Mouse (Mus musculus) lung, postnatal 0 days (tissue): ENCODE measurements around the gene Helq. TPM values are rescaled to one million over a fixed set of nuclear protein-coding genes. Genes with fewer than 3 reads are reported as not detected.

ENCODE experiments used
- ATAC-seq: fragments of 200-750 bp; cut with Nextera tagmentation; 2 replicates; pipeline ENCODE4 v1.8.0; 2017; ENCODE audit warnings: moderate library complexity
- DNase-seq: peaks from one replicate; pipeline ENCODE4 v3.0.0-alpha.2; 2016; ENCODE audit warnings: low spot score
- H3K27ac ChIP-seq: fragments of 300-500 bp; sonication (generic); 2 replicates; pipeline ENCODE4 v1.5.1; 2014; ENCODE audit warnings: antibody characterized with exemption, mild to moderate bottlenecking, low read length, mixed read lengths
- H3K27me3 ChIP-seq: fragments of 300-500 bp; sonication (generic); replicated peaks from 2 replicates; pipeline ENCODE4 v1.6.1; 2014; ENCODE audit warnings: low read length, mixed read lengths; ENCODE audit not compliant: insufficient read depth
- H3K36me3 ChIP-seq: fragments of 300-500 bp; sonication (generic); 2 replicates; pipeline ENCODE4 v1.6.1; 2014; ENCODE audit warnings: low read length, mixed read lengths; ENCODE audit not compliant: insufficient read depth
- H3K4me1 ChIP-seq: fragments of 300-500 bp; sonication (generic); 2 replicates; pipeline ENCODE4 v1.6.1; 2014; ENCODE audit warnings: antibody characterized with exemption, low read depth, low read length, mixed read lengths; ENCODE audit not compliant: insufficient read depth
- H3K4me2 ChIP-seq: fragments of 300-500 bp; sonication (generic); replicated peaks from 2 replicates; pipeline ENCODE4 v1.6.1; 2014; ENCODE audit warnings: low read depth, mild to moderate bottlenecking, low read length, moderate library complexity, mixed read lengths
- H3K4me3 ChIP-seq: fragments of 300-500 bp; sonication (generic); 2 replicates; pipeline ENCODE4 v1.5.1; 2014; ENCODE audit warnings: low read depth, low read length
- H3K9ac ChIP-seq: fragments of 300-500 bp; sonication (generic); replicated peaks from 2 replicates; pipeline ENCODE4 v1.6.1; 2014; ENCODE audit warnings: low read depth, mild to moderate bottlenecking
- H3K9me3 ChIP-seq: fragments of 300-500 bp; sonication (generic); 2 replicates; pipeline ENCODE4 v1.6.1; 2016; ENCODE audit warnings: low read length, mixed read lengths
- CTCF ChIP-seq: IDR thresholded peaks from 2 replicates; pipeline ENCODE4 v1.5.1; 2016; ENCODE audit warnings: antibody characterized with exemption, mild to moderate bottlenecking
- EP300 ChIP-seq: IDR thresholded peaks from 2 replicates; pipeline ENCODE4 v1.6.1; 2016; ENCODE audit warnings: antibody characterized with exemption, mild to moderate bottlenecking, control low read depth
- WGBS: fragments of 180-500 bp; shearing (Covaris S2); extraction: QIAGEN DNeasy Blood & Tissue Kit; methylation state at CpG from one replicate; pipeline ENCODE4 v1.1.7; 2014; 5-methylcytosine and 5-hydroxymethylcytosine counted together
- polyA plus RNA-seq: library from polyadenylated mRNA; unstranded; fragments of >200 nt; fragmentation: Nextera tagmentation; extraction: Ambion mirVana; gene quantifications from 2 replicates; pipeline ENCODE4 v1.2.1, GENCODE M21; 2015

Helq gene
- polyA plus RNA-seq, 1 experiment from 2014 or later: 6.8 TPM

- no peak overlapping the region for H3K4me3 ChIP-seq
- DNase-seq (no peak), ATAC-seq (no peak)
- H3K4me2 ChIP-seq: no peak overlapping the region
- H3K9me3 ChIP-seq: no peaks in the 10 kb centered on the region
- H3K36me3 ChIP-seq: no peaks in the 10 kb centered on the region
- H3K27me3 ChIP-seq: no peaks in the 10 kb centered on the region
- TF ChIP-seq EP300 (no peak), CTCF (no peak)
- WGBS: 84% methylated on average over 7 of the region's 7 CpGs
- no peaks in the 10 kb centered on the region for H3K4me1 ChIP-seq
- H3K9ac ChIP-seq: no peak overlapping the region
- no peak overlapping the region for H3K27ac ChIP-seq
Measured at GRCm38 (mm10) chr5:100792261-100792660, 6.1 kb downstream of the Helq start.

GRCm38 (mm10) chr5:100787527-100787926 is 10.9 kb downstream of the Helq start:
- WGBS: 90% methylated on average over 9 of the region's 9 CpGs
- no peak for DNase-seq

DNA sequence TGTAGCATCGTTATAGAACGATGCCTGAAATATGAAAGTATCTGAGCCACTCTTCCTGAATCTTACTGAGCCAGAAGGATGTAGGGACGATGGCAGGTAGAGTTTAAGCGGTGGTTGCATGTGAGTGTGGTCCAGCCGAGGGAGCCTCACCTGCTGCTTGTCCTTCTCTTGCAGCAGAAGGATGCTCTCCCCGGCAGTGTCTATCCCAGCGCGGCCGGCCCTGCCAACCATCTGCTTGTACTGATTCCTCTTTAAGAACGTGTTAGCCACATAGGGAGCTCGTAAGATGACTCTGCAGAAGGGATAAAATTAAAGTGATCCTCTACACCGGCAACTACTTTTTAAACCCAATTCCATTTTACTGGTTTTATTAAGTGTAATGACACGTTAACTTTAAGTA is 19.4 kb downstream of the Helq start:
- H3K4me3 ChIP-seq: no peak overlapping the region
- no peaks in the 10 kb centered on the region for H3K36me3 ChIP-seq
- no peak for ATAC-seq

More at GRCm38 (mm10) chr5:100787527-100787926, 10.9 kb downstream of the Helq start:
- H3K4me1 ChIP-seq: no peaks in the 10 kb centered on the region
- no peak overlapping the region for H3K4me3 ChIP-seq
- H3K36me3 ChIP-seq: no peaks in the 10 kb centered on the region; the same call in 1 of the 2 replicates
- no peaks in the 10 kb centered on the region for H3K9me3 ChIP-seq
- TF ChIP-seq CTCF (no peak), EP300 (no peak)
- no peak overlapping the region for H3K9ac ChIP-seq
- H3K27ac ChIP-seq: no peak overlapping the region
- H3K4me2 ChIP-seq: no peak overlapping the region
- no peaks in the 10 kb centered on the region for H3K27me3 ChIP-seq
- ATAC-seq: no peak

DNA sequence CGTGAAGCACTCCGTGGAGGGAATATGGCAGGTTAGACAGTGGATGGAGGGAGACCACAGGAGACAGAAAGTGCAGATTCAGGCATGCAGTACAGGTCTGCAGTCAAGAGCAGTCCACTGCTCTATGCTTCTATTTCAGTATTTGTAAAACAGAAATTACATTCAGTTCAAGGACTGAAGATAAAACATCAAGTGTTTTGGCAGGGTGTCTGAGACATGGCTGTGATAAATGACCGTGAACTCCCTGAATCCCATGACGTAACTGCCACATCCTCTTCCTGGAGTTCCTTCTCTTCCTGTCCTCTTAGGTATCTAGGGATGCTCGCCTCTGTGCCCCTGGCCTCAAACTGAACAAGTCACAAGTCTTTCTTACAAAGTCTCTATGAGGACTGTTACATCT is 21.5 kb downstream of the Helq start:
- H3K4me3 ChIP-seq: no peak overlapping the region
- H3K4me1 ChIP-seq: no peaks in the 10 kb centered on the region
- no peaks in the 10 kb centered on the region for H3K27me3 ChIP-seq
- ATAC-seq (no peak), DNase-seq (no peak)
- H3K36me3 ChIP-seq: 0 out of 2 replicates have a peak, but pooled peaks cover 5% of the 10 kb centered on the region
- no peak overlapping the region for H3K9ac ChIP-seq
- no peaks in the 10 kb centered on the region for H3K9me3 ChIP-seq
- no peak for TF ChIP-seq CTCF
- no peak for TF ChIP-seq EP300
- 85% methylated on average over 5 of the region's 5 CpGs for WGBS
- H3K4me2 ChIP-seq: no peak overlapping the region
- no peak overlapping the region for H3K27ac ChIP-seq

More for the DNA sequence above, 19.4 kb downstream of the Helq start:
- Histone ChIP-seq H3K9me3 (no peaks in the 10 kb centered on the region), H3K4me1 (no peaks in the 10 kb centered on the region), H3K27ac (no peak overlapping the region), H3K27me3 (no peaks in the 10 kb centered on the region), H3K9ac (no peak overlapping the region), H3K4me2 (no peak overlapping the region)
- no peak for DNase-seq
- no peak for TF ChIP-seq EP300
- no peak for TF ChIP-seq CTCF
- 95% methylated on average over 13 of the region's 13 CpGs for WGBS

- H3K4me3 ChIP-seq: no peak overlapping the region
- no peak overlapping the region for H3K27ac ChIP-seq
- 68% methylated on average over 13 of the region's 13 CpGs for WGBS
- no peaks in the 10 kb centered on the region for H3K4me1 ChIP-seq
- H3K27me3 ChIP-seq: no peaks in the 10 kb centered on the region
- H3K4me2 ChIP-seq: no peak overlapping the region
- H3K9ac ChIP-seq: no peak overlapping the region
- ATAC-seq (no peak), DNase-seq (no peak)
- H3K36me3 ChIP-seq: 0 out of 2 replicates have a peak, but pooled peaks cover 5% of the 10 kb centered on the region
- no peaks in the 10 kb centered on the region for H3K9me3 ChIP-seq
- no peak for TF ChIP-seq EP300
Measured at GRCm38 (mm10) chr5:100775778-100776404, 22.5 kb downstream of the Helq start.

DNA sequence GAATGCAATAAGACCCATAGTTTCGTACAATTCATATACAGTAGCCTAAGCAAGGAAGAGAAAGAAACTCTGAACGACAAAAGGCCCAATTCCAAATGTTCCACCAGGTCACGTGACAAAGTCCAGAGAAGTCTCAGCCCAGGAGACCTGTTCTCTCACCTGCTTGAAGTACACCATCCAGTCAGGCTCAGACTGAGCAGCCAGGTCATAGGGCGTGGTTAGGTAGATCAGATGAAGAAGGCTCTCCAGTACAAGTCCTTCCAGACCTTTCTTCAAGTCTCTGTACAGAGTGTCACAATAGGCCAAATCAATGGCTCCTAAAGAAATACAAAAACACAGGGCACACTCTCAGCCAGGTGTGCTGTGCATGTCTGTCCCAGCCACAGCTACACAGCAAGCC is 26.8 kb downstream of the Helq start:
- no peak for TF ChIP-seq CTCF
- no peak for TF ChIP-seq EP300
- H3K4me1 ChIP-seq: no peaks in the 10 kb centered on the region
- DNase-seq (no peak), ATAC-seq (no peak)
- no peaks in the 10 kb centered on the region for H3K27me3 ChIP-seq
- peaks cover 5% of the 10 kb centered on the region; the same call in 1 of the 2 replicates for H3K36me3 ChIP-seq
- no peak overlapping the region for H3K27ac ChIP-seq
- no peak overlapping the region for H3K9ac ChIP-seq
- H3K4me2 ChIP-seq: no peak overlapping the region
- no peaks in the 10 kb centered on the region for H3K9me3 ChIP-seq
- H3K4me3 ChIP-seq: no peak overlapping the region
- 93% methylated on average over 4 of the region's 4 CpGs for WGBS
